Mouse (Mus musculus) erythroblast, adult 5-6 weeks (primary cell): ENCODE data around the gene Chst15. TPM values are rescaled to one million over a fixed set of nuclear protein-coding genes. Genes with fewer than 3 reads are reported as not detected.

Experiments used
- ATAC-seq: replicated peaks from 2 replicates; pipeline ENCODE4 v1.8.0; 2016; ENCODE audit warnings: moderate number of reproducible peaks, mild to moderate bottlenecking, moderate TSS enrichment, inconsistent platforms; ENCODE audit not compliant: poor library complexity, low FRiP score, severe bottlenecking
- total RNA-seq, 2 experiments: library from RNA; stranded (forward) in 1 of 2; stranded (reverse) in 1 of 2; fragments of 150-400 nt in 1 of 2; fragments of 200-764, 138-1000 nt in 1 of 2; gene quantifications; 2 replicates each; pipeline versions ENCODE4 v1.2.3 to v1.2.4; 2015 to 2017; ENCODE audit warnings: low replicate concordance in 2 of 2

Gene Chst15
- total RNA-seq, 2 experiments from 2014 or later, result 4.8 to 6.7 TPM

- no peak for ATAC-seq
Observed at GRCm38 (mm10) chr7:132197817-132198475, 119.1 kb downstream of the Chst15 start.

GRCm38 (mm10) chr7:132196581-132196980 lies 120.4 kb downstream of the Chst15 start:
- ATAC-seq, result no peak

- no peak for ATAC-seq
Observed at GRCm38 (mm10) chr7:132193606-132194005, 123.4 kb downstream of the Chst15 start.

GRCm38 (mm10) chr7:132187456-132187855 lies 129.6 kb downstream of the Chst15 start:
- no peak for ATAC-seq

Other genes with a start within 250 kb of the Chst15 start
- not detected in 2 replicates for gene Cpxm2, start 162.5 kb downstream of the Chst15 start, total RNA-seq (2015; ENCODE audit: low replicate concordance)
- not detected in 2 replicates for gene Cpxm2, start 162.5 kb downstream of the Chst15 start, total RNA-seq (2017; ENCODE audit: low replicate concordance)